Mouse (Mus musculus): ENCODE results near the gene Msh5.
A peak's percentile ranks its signal among the peaks of the same experiment; 100 is the strongest.
"Not testable (repeated sequence)": the region's sequence is repeated elsewhere in the genome, so short reads cannot be mapped to it uniquely, and the experiment has no call there.

Msh5 gene

GRCm38 (mm10) chr17:35021842-35022477 is 24.6 kb downstream of the Msh5 start:
- DNase-seq: no peak

DNA sequence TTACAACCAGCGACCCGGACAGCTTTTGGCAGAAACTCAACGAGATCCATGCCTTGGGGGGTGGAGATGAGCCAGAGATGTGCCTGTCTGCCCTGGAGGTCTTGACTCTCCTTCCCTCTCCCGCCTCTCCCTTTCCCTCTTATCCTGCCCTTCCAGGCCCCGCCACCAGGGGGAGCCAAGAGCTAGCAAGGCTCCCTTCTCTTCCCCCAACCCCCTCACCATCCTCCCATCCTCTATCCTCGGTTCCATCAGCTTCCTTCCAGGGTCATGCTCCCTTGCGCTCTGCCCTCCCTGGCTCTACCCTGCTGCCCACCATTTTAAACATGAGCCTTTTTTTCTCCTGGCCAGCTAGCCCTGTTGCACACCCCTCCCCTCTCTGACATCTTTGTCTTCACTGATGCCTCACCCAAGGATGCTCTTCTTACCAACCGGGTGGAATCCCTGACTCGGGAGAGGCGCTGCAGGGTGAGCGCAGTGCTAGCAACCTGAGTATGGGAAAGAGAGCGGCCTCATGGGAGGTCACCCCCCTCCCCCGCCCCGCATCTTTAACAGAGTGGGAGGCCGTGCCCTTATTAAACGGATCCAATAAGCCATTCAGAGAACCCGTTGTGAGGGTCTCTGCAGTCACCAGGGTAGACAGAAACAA is 25.3 kb downstream of the Msh5 start:
- DNase-seq: peak; percentile 92

- no peak for DNase-seq
Measured at GRCm38 (mm10) chr17:35020551-35020950, 26.0 kb downstream of the Msh5 start.

GRCm38 (mm10) chr17:35019894-35020293 is 26.7 kb downstream of the Msh5 start:
- no peak for DNase-seq

GRCm38 (mm10) chr17:35018171-35018570 is 28.4 kb downstream of the Msh5 start:
- DNase-seq: no peak

DNA sequence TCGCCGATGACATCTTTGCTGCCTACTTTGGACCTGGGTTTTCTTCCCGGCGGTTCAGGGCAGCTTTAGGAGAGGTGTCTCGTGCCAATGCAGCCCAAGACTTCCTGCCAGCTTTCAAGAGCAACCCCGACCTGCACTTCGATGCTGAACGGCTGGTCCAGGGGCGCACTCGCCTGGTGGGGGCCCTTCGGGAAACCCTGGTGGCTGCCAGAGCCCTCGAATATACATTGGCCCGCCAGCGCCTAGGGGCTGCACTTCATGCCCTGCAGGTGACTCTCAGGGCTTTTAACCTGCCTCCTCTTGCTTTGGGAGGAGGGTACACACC is 28.9 kb downstream of the Msh5 start:
- DNase-seq: no peak

- DNase-seq: no peak
Measured at GRCm38 (mm10) chr17:35016791-35017705, 29.5 kb downstream of the Msh5 start.

DNA sequence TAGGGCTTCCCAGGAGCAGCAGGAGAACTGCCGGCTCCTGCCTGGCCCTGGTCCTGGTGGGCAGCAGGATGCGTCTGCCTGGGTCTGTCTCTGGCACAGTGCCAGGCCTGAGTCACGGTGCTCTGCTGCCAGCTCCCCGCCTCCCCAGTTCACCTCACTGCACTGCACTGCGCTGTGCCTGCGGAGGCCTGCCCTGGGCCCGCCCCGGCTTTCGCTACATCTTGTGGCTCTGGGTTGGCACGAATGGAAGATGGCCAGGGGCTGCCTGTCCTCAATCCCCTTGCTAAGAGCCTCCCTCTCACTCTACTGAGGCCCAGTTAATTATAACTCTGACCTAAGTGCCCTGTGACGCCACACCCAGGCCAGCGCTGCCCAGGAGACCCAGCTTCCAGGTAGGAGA is 30.2 kb downstream of the Msh5 start, which contains the start of gene Vwa7:
TSS of gene Vwa7 (plus strand) at position 204 of the 400 bp plus-strand sequence.
- no peak for DNase-seq

GRCm38 (mm10) chr17:35015296-35015695 is 31.2 kb downstream of the Msh5 start:
- DNase-seq: no peak

DNA sequence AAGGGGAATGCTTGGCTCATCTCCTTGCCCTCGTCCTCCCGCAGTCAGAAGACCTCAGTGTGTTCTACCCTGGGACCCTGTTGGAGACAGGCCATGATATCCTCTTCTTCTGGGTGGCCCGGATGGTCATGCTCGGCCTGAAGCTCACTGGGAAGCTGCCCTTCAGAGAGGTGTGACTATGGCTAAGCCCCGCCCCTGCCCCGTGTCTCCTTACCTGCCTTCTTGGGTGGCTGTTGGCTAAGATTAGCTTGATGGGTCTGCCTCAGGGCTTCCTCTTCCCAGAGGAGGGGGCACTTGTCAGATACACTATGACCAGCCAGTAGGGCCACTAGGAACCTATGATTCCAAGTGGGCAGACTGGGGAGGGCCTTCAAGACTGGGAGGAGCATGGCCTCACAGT is 33.3 kb downstream of the Msh5 start:
- no peak for DNase-seq

GRCm38 (mm10) chr17:35012430-35012829 is 34.1 kb downstream of the Msh5 start:
- no peak for DNase-seq

GRCm38 (mm10) chr17:35011440-35011839 is 35.1 kb downstream of the Msh5 start:
- no peak for DNase-seq

DNA sequence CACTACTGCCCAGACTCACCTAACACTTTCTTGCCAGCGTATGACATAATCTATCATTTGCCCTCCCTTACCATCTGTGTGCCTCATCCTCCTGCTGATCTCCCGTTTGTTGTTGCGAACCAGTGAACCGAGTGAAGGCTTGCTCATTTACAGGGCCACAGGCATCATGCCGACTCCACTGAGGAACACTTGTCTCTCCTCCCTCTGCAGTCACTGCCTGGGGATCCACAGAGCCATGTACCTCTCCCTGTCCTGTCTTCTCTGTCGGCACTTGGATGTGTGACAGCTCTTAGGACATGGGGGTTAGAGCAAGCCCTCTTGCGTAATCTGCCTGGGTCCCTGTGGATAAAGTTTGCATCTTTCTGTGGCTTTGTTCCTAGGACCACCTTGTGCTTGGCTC is 37.0 kb downstream of the Msh5 start:
- no peak for DNase-seq

DNA sequence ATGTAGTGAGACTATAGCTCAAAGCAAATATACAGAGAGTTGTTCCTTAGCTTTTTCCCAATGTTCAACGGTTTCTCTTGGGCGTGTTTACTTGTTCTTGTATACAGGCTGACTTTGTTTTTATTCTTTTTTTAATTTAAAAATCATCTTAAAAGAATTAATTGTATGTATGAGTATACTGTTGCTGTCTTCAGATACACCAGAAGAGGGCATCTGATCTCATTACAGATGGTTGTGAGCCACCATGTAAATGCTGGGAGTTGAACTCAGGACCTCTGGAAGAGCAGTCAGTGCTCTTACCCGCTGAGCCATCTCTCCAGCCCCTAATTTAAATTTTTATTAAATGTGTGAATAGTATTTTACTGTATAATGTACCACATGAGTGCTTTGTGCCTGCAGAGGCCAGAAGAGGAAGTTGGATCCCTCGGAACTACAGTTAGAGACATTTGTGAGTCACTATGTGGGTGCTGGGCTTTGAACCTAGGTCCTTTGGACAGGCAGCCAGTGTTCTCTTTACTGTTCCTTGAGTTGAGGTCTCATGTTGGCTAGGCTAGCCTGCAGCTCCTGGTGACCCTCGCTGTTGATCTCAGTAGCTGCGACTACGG is 39.1 kb downstream of the Msh5 start:
- DNase-seq: no peak

GRCm38 (mm10) chr17:35005902-35006301 is 40.6 kb downstream of the Msh5 start:
- not testable (repeated sequence) for DNase-seq

DNA sequence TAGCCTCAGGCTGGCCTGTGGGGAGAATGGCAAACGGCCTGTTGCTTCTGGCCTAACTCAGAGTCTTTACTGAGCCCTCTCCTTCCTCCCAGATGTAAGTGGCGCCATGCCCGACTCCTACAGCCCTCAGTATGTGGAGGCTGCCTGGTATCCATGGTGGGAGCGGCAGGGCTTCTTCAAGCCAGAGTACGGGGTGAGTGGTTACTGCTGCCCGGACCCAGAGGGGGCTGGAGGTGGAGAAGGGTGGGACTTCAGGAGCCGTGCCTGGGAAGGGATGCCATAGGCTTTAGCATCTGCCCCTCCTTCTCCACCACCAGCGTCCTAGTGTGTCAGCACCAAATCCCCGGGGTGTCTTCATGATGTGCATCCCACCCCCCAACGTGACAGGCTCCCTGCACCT is 41.4 kb downstream of the Msh5 start:
- no peak for DNase-seq

DNA sequence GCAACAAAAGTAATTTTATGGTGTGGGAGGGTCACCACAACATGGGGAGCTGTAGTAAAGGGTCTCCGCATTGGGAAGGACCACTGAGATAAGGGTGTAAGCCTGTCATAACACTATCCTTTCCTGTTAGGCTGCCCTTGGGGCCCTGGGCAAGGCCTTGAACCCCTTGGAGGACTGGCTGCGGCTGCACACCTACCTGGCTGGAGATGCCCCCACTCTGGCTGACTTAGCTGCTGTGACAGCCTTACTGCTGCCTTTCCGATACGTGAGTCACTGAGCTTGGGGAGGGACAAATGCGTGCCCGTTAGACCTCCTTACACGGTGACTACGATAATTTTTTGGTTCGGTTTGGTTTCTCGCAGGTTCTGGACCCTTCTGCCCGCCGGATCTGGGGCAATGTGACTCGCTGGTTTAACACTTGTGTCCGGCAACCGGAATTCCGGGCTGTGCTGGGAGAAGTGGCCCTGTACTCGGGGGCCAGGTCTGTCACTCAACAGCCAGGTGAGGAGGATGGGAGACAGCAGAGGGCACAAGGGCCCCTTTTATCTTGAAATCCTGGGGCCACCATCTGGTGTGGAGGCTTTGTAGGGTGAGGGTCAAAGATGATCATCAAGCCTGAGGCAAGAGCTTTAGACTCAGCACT is 42.3 kb downstream of the Msh5 start:
- no peak for DNase-seq

GRCm38 (mm10) chr17:35003022-35003838 is 43.3 kb downstream of the Msh5 start:
- no peak for DNase-seq

GRCm38 (mm10) chr17:35002153-35002865 is 44.2 kb downstream of the Msh5 start:
- peak; percentile 26 for DNase-seq

GRCm38 (mm10) chr17:35001452-35002152 is 44.9 kb downstream of the Msh5 start:
- DNase-seq: peak; percentile 35
